Mouse (Mus musculus) gastrocnemius, postnatal 10 days (tissue): ENCODE measurements at regions not wholly inside any gene's neighbourhood (a gene's known extent, or its start where the extent isn't known, plus 50 kb on each side); places are given as distances from the start of the nearest gene placed in this dataset.

ENCODE experiments used
- DNase-seq: peaks from one replicate; pipeline ENCODE4 v3.0.0; 2021; ENCODE audit warnings: mixed read lengths

- DNase-seq = no peak
Observed at GRCm38 (mm10) chr13:38281712-38282111, 63.2 kb upstream of the Bmp6 start.

- no peak for DNase-seq
Observed at GRCm38 (mm10) chr13:38287960-38288359, 56.9 kb upstream of the Bmp6 start.

- DNase-seq = no peak
Observed at GRCm38 (mm10) chr13:38288572-38289440, 56.1 kb upstream of the Bmp6 start.

GRCm38 (mm10) chr13:38290287-38290941 lies 54.5 kb upstream of the Bmp6 start:
- peak; percentile 39 for DNase-seq

GRCm38 (mm10) chr13:38291487-38291886 lies 53.4 kb upstream of the Bmp6 start:
- DNase-seq = peak; percentile 14
